Mouse (Mus musculus): ENCODE measurements at regions not wholly inside any gene's neighbourhood (a gene's known extent, or its start where the extent isn't known, plus 50 kb on each side); places are given as distances from the start of the nearest gene placed in this dataset.

GRCm38 (mm10) chr16:12890545-12890944, 218.9 kb upstream of the Ercc4 start:
- TF ChIP-seq SRF (IDR thresholded peaks at IDR 0.05; ENCODE audit: control insufficient read depth, insufficient read length, low read depth) = no peak
- TF ChIP-seq POLR2A (IDR thresholded peaks at IDR 0.05; ENCODE audit: insufficient read length, low read depth) = no peak
- no peak for TF ChIP-seq REST (IDR thresholded peaks at IDR 0.05; ENCODE audit: insufficient read depth, insufficient read length)
- TF ChIP-seq TCF12 (IDR thresholded peaks at IDR 0.05; ENCODE audit: insufficient read depth, poor library complexity, severe bottlenecking) = no peak
- TF ChIP-seq MAX (IDR thresholded peaks at IDR 0.05; ENCODE audit: low read depth) = no peak
- no peak for TF ChIP-seq USF1 (IDR thresholded peaks at IDR 0.05; ENCODE audit: low read depth)
- TF ChIP-seq MYOD1 (IDR thresholded peaks at IDR 0.05; ENCODE audit: control insufficient read depth in 1 of 3, insufficient read length in 2 of 3, low read depth in 2 of 3) = no peak
- TF ChIP-seq E2F4 (IDR thresholded peaks at IDR 0.05; ENCODE audit: insufficient read depth) = no peak

Data from myocyte (in vitro differentiated cells).